Mouse (Mus musculus): ENCODE results near the gene Naa80.

DNA sequence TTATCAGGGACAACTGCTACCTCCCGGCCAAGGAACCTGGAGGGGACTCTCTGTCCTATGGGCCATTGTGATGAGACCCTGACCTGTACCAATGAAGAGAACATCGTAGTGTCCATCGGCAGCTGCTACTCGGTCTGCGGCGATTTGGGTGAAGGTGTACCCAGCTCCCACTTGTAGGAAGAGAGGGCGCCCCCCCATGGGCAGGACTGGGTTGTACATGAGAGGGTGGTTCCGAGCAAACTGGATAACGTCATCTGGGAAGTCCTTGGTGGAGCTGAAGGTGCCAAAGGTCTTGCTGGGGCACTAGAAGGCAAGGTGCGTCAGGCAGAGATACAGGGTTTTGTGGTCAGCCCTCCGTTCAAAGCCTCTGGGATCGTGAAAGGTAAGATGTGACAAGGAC lies 22.1 kb downstream of the Naa80 start:
- TF ChIP-seq CTCF (IDR thresholded peaks at IDR 0.05; ENCODE audit: borderline replicate concordance, extremely low read depth, insufficient read depth, insufficient read length) (no peak), POLR2A (IDR thresholded peaks at IDR 0.05; ENCODE audit: borderline replicate concordance, extremely low read depth, insufficient read depth, insufficient read length, poor library complexity, severe bottlenecking) (no peak)

Data from brain, embryonic 14.5 days (tissue).